ENCODE assay signal across 18 mouse cellular contexts in genomic region chr3:41521733-41522132, GRCm38 (mm10). TPM values are rescaled to one million over a fixed set of nuclear protein-coding genes. Genes with fewer than 3 reads are reported as not detected.
A peak's percentile ranks its signal among the peaks of the same experiment; 100 is the strongest.
DNase-seq lines count a peak whose midpoint lies in the region; ATAC-seq and TF ChIP-seq lines count a peak whose summit lies in the region.
"Had no signal": no experiment of that assay in that cellular context is flagged by ENCODE, and none has a peak within 500 bp of the region (broad histone marks: within the 10 kb centered on the region; RNA-seq: fewer than 3 reads in every experiment).

No protein-coding gene starts in this region.

- ATAC-seq in midbrain, embryonic 11.5 days (ENCODE audit: low FRiP score) = no peak
- ATAC-seq: CD4-positive, CD25-positive, alpha-beta regulatory T cell, adult 4 months; forebrain, embryonic 16.5 days had no signal

- no peaks in the 10 kb centered on the region for H3K27me3 ChIP-seq in midbrain, embryonic 11.5 days (ENCODE audit: control insufficient read depth, insufficient read depth, low read length)
- no peaks in the 10 kb centered on the region for H3K27me3 ChIP-seq in midbrain, embryonic 10.5 days (ENCODE audit: low read depth, poor library complexity, severe bottlenecking)
- H3K27me3 ChIP-seq: heart, embryonic 12.5 days; hindbrain, embryonic 13.5 days; limb, embryonic 13.5 days had no signal

- H3K4me1 ChIP-seq in midbrain, embryonic 11.5 days (ENCODE audit: control insufficient read depth, insufficient read depth, low read length) = peaks cover 3% of the 10 kb centered on the region; the same call in 1 of the 2 replicates
- H3K4me1 ChIP-seq in midbrain, embryonic 10.5 days = peaks cover 18% of the 10 kb centered on the region
- H3K4me1 ChIP-seq: hindbrain, embryonic 13.5 days had no signal

- TF ChIP-seq POLR2A in brain, embryonic 14.5 days (IDR thresholded peaks at IDR 0.05; ENCODE audit: borderline replicate concordance, extremely low read depth, insufficient read depth, insufficient read length, poor library complexity, severe bottlenecking) = no peak

- no peak for TF ChIP-seq CTCF in brain, embryonic 14.5 days (IDR thresholded peaks at IDR 0.05; ENCODE audit: borderline replicate concordance, extremely low read depth, insufficient read depth, insufficient read length)
- no peak for TF ChIP-seq CTCF in gastrocnemius, adult 2 months (IDR thresholded peaks at IDR 0.05)

- H3K4me2 ChIP-seq in midbrain, embryonic 11.5 days = no peak overlapping the region
- H3K4me2 ChIP-seq: hindbrain, embryonic 13.5 days; limb, embryonic 13.5 days had no signal

- no peak overlapping the region for H3K27ac ChIP-seq in midbrain, embryonic 11.5 days (ENCODE audit: low read depth, low read length)
- H3K27ac ChIP-seq in midbrain, embryonic 10.5 days (replicated peaks) = no peak overlapping the region
- H3K27ac ChIP-seq in gastrocnemius, adult 2 months = no peak overlapping the region
- H3K27ac ChIP-seq: hindbrain, embryonic 13.5 days; limb, embryonic 13.5 days; macrophage had no signal

- H3K9ac ChIP-seq in midbrain, embryonic 11.5 days (ENCODE audit: low read length) = no peak overlapping the region
- H3K9ac ChIP-seq: heart, embryonic 12.5 days; hindbrain, embryonic 13.5 days; limb, embryonic 13.5 days had no signal

- no peaks in the 10 kb centered on the region for H3K36me3 ChIP-seq in midbrain, embryonic 11.5 days (ENCODE audit: control insufficient read depth, insufficient read depth, low read length)
- no peaks in the 10 kb centered on the region for H3K36me3 ChIP-seq in midbrain, embryonic 10.5 days
- H3K36me3 ChIP-seq: heart, embryonic 12.5 days; hindbrain, embryonic 13.5 days; limb, embryonic 13.5 days had no signal

- WGBS in midbrain, embryonic 11.5 days = 70% methylated on average over 3 of the region's 3 CpGs
- WGBS in midbrain, embryonic 10.5 days = 77% methylated on average over 3 of the region's 3 CpGs

- H3K9me3 ChIP-seq in midbrain, embryonic 11.5 days (ENCODE audit: control insufficient read depth, low read length) = no peaks in the 10 kb centered on the region
- no peaks in the 10 kb centered on the region; the same call in 1 of the 2 replicates for H3K9me3 ChIP-seq in midbrain, embryonic 10.5 days (replicated peaks)
- H3K9me3 ChIP-seq: limb, embryonic 13.5 days had no signal

- intact Hi-C loops in gastrocnemius, adult 2 months (cut with DNase I) = no loop called here

- H3K4me3 ChIP-seq in midbrain, embryonic 11.5 days (ENCODE audit: low read depth, low read length) = no peak overlapping the region
- H3K4me3 ChIP-seq in midbrain, embryonic 10.5 days = no peak overlapping the region
- no peak overlapping the region for H3K4me3 ChIP-seq in gastrocnemius, adult 2 months
- H3K4me3 ChIP-seq: hindbrain, embryonic 13.5 days; limb, embryonic 13.5 days had no signal

- peak; percentile 51 for DNase-seq in kidney, adult 9 months
- no peak for DNase-seq in kidney, adult 11 months
- DNase-seq in midbrain, embryonic 11.5 days (ENCODE audit: low spot score, missing footprints) = peak; percentile 80
- DNase-seq in midbrain, embryonic 10.5 days (ENCODE audit: low spot score) = no peak
- DNase-seq in brain, embryonic 14.5 days (ENCODE audit: low read depth) = peak; percentile 47
- peak; percentile 41 for DNase-seq in lung, postnatal 36 days
- no peak for DNase-seq in gastrocnemius, adult 2 months
- DNase-seq in urinary bladder, postnatal 36 days (ENCODE audit: low spot score in 2 of 2) = no peak
- DNase-seq: cerebellum, adult 11 months; gastrocnemius, postnatal 10 days; right cerebral cortex, adult 18-20 months; thymus, adult 2 months had no signal

RNA-seq across cellular contexts. Expression of gene Jade1, which starts 33.8 kb away (rescaled TPM):
- polyA plus RNA-seq in midbrain, embryonic 11.5 days (2014; fragmentation: Nextera tagmentation; extraction: Ambion mirVana) = 17.1 and 20.2 TPM in 2 replicates
- polyA plus RNA-seq in midbrain, embryonic 10.5 days (2016; fragmentation: Nextera tagmentation; extraction: Ambion mirVana) = 17.7 and 17.9 TPM in 2 replicates
- polyA plus RNA-seq in brain, embryonic 14.5 days (2012; rRNA removed) = 12.8 and 12.9 TPM in 2 replicates
- total RNA-seq in gastrocnemius, adult 2 months (2021) = 10 to 100 TPM; 17.5 to 24.2 TPM

Comparison
In these comparisons a context has a peak if more than half of its experiments do, and no peak if none do; other contexts are left out.
1. DNase-seq: peak in kidney, adult 9 months (single experiment), midbrain, embryonic 11.5 days (single experiment), brain, embryonic 14.5 days (single experiment) and lung, postnatal 36 days (single experiment); none in kidney, adult 11 months (single experiment), midbrain, embryonic 10.5 days (single experiment), gastrocnemius, adult 2 months (single experiment) and urinary bladder, postnatal 36 days (0 of 2).